Mouse (Mus musculus) pancreas, adult 10 weeks (tissue): ENCODE measurements around the gene Rnf103. TPM values are rescaled to one million over a fixed set of nuclear protein-coding genes. Genes with fewer than 3 reads are reported as not detected.

Experiments used
- polyA plus RNA-seq: library from polyadenylated mRNA; stranded (reverse); fragments of 350-450 nt; fragmentation: Illumina TruSeq; extraction: RNeasy Lipid Tissue Mini Kit (QIAGEN cat#74804); gene quantifications from one replicate; pipeline ENCODE4 v1.2.3, GENCODE M21; 2015; ENCODE audit warnings: low read depth, low replicate concordance; ENCODE audit not compliant: insufficient read depth

Gene Rnf103
- 6.2 TPM for polyA plus RNA-seq

GRCm38 (mm10) chr6:71493675-71494340 is at the start of gene Rnf103:
TSS of gene Rnf103 (plus strand) at chr6:71493894.

GRCm38 (mm10) chr6:71543686-71544499 is 50.2 kb downstream of the Rnf103 start, which contains the start of gene Chmp3:
TSS of gene Chmp3 (plus strand) at chr6:71543797.

Other genes with a start within 250 kb of the Rnf103 start
- 9.7 TPM for gene Krcc1, start 222.2 kb upstream of the Rnf103 start, polyA plus RNA-seq
- gene Smyd1, start 171.7 kb upstream of the Rnf103 start, polyA plus RNA-seq: not detected
- gene Cd8b1, start 171.1 kb upstream of the Rnf103 start, polyA plus RNA-seq: not detected
- not detected for gene Cd8a, start 120.5 kb upstream of the Rnf103 start, polyA plus RNA-seq
- gene Rmnd5a, start 53.3 kb upstream of the Rnf103 start, polyA plus RNA-seq: 11.4 TPM
- gene Chmp3, start 49.9 kb downstream of the Rnf103 start, polyA plus RNA-seq: 22.5 TPM
- gene Kdm3a, start 139.1 kb downstream of the Rnf103 start, polyA plus RNA-seq: 10.1 TPM
- 0.87 TPM for gene Reep1, start 213.7 kb downstream of the Rnf103 start, polyA plus RNA-seq